Mouse (Mus musculus) lung, postnatal 0 days (tissue): ENCODE results near the gene Nfia.

ENCODE experiments used
- CTCF ChIP-seq: IDR thresholded peaks from 2 replicates; pipeline ENCODE4 v1.5.1; 2016; ENCODE audit warnings: antibody characterized with exemption, mild to moderate bottlenecking
- EP300 ChIP-seq: IDR thresholded peaks from 2 replicates; pipeline ENCODE4 v1.6.1; 2016; ENCODE audit warnings: antibody characterized with exemption, mild to moderate bottlenecking, control low read depth

DNA sequence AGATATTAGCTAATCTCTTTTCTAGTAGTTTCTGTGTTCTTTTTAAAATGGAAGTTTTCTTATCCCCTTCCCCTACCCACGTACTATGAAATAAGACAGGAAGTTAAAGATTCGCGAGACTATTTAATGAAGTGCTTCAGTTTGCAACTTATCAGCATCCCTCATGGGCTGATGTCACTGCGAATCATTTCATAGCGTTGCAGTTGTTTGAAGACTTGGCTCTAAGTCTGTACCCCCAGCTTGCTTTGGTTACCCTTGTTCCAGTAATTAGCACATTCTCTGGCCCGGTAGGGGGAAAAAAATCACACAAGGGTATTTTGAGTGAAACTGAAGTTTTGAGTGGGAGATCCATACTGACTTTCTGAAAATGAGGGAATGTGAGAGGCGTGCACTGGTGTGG is 303.6 kb downstream of the Nfia start:
- TF ChIP-seq CTCF (no peak), EP300 (no peak)
